Mouse (Mus musculus): ENCODE measurements around the gene Mknk2.

Gene Mknk2

DNA sequence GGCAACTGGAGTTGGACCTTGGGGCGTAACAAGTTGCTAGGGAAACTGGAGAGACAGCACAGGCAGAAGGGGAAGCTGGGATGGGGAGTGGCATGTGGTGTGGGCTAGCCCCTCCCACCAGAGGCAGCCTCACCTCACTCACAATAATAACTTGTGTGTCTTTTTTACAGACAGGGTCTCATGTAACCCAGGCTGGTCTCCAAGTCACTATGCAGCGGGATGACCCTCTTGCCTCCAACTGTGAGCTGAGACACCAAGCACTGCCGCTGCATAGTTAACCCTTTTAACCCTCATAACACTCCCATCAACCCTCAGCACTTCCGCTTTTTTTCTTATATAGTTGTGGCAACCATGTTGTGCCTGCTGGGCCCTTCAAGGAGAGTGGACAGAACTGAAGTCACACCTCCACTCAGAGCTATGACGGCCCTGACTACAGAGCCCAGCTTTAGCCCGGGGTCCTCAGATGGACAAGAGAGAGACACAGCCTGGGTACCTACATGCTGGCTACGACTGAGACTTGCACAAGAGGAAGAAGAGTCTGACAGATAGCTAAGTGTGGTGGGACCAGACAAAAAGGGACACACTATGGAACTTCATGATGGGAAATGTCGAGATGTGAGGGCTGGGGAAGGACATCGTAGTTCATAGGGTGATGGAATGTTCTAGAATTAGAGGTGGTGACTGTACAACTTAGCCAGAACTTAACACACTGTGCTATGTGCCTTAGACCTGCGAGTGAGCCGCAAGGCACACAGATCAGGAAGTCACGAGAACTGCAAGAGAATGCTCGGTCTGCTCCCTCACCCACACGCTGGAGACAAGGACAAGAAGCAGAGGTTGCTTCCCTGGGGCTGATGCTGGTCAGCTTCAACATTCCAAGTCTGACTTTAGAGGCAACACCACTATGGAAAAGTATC lies 14.6 kb upstream of the Mknk2 start:
- no peak for DNase-seq (ENCODE audit: extremely low read depth, low read depth, low spot score)

- no peak for DNase-seq (ENCODE audit: extremely low read depth, low read depth, low spot score)
Measured at GRCm38 (mm10) chr10:80687850-80688249, 9.9 kb upstream of the Mknk2 start.

DNA sequence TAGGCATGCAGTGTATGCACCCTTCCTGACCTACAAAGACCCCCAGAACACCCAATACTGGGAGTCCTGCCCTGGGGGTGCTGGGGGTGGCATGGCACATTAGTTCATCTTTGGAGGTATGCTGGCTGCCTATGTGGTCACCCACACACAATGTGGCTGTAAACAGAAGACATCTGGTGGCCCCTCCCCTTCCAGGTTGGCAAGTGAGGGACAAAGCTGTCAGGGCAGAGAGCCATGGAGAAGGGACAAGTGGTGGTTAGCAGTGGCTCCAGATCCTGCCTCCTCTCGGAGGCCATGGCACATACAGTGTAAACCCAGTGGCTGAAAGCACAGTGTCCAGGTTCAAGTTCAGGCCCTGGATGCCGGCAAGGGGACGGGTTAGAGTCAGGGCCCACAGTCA lies 8.7 kb upstream of the Mknk2 start:
- DNase-seq (ENCODE audit: extremely low read depth, low read depth, low spot score): no peak

GRCm38 (mm10) chr10:80684984-80685383 lies 7.1 kb upstream of the Mknk2 start:
- no peak for DNase-seq (ENCODE audit: extremely low read depth, low read depth, low spot score)

- no peak for DNase-seq (ENCODE audit: extremely low read depth, low read depth, low spot score)
Measured at GRCm38 (mm10) chr10:80684214-80684613, 6.3 kb upstream of the Mknk2 start.

- DNase-seq (ENCODE audit: extremely low read depth, low read depth, low spot score): no peak
Measured at GRCm38 (mm10) chr10:80683647-80684046, 5.7 kb upstream of the Mknk2 start.

- no peak for DNase-seq (ENCODE audit: extremely low read depth, low read depth, low spot score)
Measured at GRCm38 (mm10) chr10:80682003-80682402, 4.1 kb upstream of the Mknk2 start.

GRCm38 (mm10) chr10:80680260-80680696 lies 2.4 kb upstream of the Mknk2 start:
- no peak for DNase-seq (ENCODE audit: extremely low read depth, low read depth, low spot score)

DNA sequence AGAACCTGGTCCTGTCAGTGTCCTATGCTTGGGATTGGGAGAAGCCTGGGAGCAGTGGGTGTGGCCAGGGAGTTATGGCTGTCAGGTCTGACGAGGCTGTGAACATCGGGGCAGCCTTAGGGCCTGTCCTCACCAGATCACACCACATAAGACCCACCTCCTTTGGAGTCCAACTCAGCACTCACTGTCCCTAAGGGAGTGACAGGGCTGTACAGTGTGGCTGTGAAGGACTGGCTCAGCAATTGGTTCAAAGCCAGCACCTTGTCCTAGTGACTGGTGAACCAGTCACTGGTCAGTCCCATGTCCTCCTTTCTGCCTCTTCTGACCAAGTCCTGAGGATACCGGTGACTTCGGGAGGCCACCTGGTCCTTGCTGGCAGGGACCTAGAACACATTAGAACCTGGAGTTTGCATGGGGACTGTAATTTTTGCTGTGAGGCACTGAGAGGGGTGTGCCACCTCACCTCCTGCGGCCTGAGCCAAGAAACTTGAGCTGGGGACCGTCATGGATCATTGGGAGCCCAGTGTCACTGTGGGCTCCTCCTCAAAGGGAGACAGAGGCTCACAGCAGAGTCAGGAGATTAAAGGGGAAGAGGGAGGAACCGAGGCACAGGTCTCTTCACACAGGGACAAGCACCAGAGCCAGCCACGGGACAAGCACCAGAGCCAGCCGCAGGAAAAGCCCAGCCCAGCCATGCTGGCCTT lies 1.8 kb upstream of the Mknk2 start:
- DNase-seq (ENCODE audit: extremely low read depth, low read depth, low spot score): peak; percentile 81

GRCm38 (mm10) chr10:80678601-80679377 lies 877 bp upstream of the Mknk2 start:
- no peak for DNase-seq (ENCODE audit: extremely low read depth, low read depth, low spot score)

- peak; percentile 76 for DNase-seq (ENCODE audit: extremely low read depth, low read depth, low spot score)
Measured at GRCm38 (mm10) chr10:80677128-80677875, 610 bp downstream of the Mknk2 start.

GRCm38 (mm10) chr10:80676198-80676928 lies 1.5 kb downstream of the Mknk2 start:
- peak; percentile 82 for DNase-seq (ENCODE audit: extremely low read depth, low read depth, low spot score)

- no peak for DNase-seq (ENCODE audit: extremely low read depth, low read depth, low spot score)
Measured at GRCm38 (mm10) chr10:80675405-80676197, 2.3 kb downstream of the Mknk2 start.

DNA sequence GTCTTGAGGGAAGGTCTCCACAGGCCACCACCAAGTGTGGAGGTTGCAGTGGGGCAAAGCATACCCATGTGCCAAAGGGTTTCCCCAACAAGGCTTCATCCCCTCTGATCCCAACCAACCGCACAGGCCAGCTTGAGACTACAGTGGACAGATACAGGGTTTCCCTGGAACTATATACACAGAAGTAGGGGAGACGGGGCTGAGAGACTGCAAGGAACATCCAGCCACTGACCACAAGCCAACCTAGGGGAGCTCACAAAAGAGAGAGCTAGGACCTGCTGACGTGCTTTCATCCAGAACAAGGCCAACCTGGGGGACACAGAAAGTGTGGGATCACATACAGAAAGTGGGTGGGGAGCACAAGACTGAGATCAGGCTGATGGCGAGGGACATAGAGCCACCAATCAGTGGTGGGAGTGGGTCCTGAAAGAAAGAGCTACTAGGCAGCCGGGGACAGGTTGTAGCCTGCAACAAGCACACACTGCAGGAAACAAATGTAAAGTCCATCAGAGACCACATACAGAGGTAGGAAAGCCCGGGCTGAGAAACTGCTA lies 3.0 kb downstream of the Mknk2 start:
- no peak for DNase-seq (ENCODE audit: extremely low read depth, low read depth, low spot score)

DNA sequence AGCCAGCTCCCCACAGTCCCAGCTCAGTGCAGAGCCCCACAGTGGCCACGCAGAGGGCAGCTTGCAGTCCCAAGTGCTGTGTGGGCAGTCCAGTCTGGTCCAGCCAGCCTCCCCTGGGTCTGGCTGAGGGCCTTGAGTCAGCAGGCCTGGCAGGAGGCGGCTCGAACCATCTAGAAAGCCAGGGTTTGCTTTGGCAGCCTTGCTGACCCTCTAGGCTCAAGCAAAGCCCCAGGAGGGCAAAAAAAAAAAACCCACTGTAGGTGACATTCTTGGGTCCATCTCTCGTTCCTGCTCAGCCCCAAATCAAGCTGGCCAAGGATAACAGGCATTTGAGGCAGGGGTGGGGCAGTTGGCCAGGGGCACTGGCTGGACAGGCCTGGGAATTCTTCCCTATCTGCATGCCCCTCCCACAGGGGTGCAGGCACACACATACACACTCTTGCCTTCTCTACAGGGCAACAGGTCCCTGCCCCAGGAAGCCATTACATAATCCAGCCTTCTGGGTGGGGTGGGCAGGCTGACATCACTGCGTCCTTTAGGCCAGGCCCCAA lies 3.7 kb downstream of the Mknk2 start:
- no peak for DNase-seq (ENCODE audit: extremely low read depth, low read depth, low spot score)

DNA sequence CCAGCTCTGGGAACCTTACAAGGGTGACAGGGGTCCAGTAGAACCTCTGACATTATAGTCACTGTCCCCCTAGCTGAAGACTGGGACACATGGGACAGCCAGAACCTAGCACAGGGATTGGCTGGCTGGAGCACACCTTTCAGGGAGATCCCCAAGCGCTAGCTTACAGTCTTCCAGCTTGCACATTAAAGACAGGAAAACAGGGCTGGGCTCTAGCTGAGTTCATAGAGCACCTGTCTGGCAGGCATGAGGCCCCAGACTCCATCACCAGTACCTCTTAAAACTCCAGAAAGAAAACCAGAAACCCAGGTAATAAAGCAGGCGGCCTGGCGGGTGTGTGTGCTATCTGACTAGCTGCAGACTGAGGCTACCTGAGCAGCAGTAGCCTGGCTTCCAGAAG lies 4.2 kb downstream of the Mknk2 start:
- no peak for DNase-seq (ENCODE audit: extremely low read depth, low read depth, low spot score)

- no peak for DNase-seq (ENCODE audit: extremely low read depth, low read depth, low spot score)
Measured at GRCm38 (mm10) chr10:80671936-80672690, 5.8 kb downstream of the Mknk2 start.

- DNase-seq (ENCODE audit: extremely low read depth, low read depth, low spot score): no peak
Measured at GRCm38 (mm10) chr10:80671251-80671650, 6.7 kb downstream of the Mknk2 start.

All from fat pad, adult 2 months (tissue).